Mouse (Mus musculus): ENCODE data around the gene Ltbp2. TPM values are rescaled to one million over a fixed set of nuclear protein-coding genes. Genes with fewer than 3 reads are reported as not detected.
A peak's percentile ranks its signal among the peaks of the same experiment; 100 is the strongest.

Gene Ltbp2
- polyA plus RNA-seq, 1 experiment: not detected

GRCm38 (mm10) chr12:84885107-84885876, 9.0 kb upstream of the Ltbp2 start:
- H3K4me3 ChIP-seq (ENCODE audit: insufficient read depth, low read depth, low read length): no peak overlapping the region
- H3K27ac ChIP-seq (ENCODE audit: insufficient read depth, low read depth, low read length): no peak overlapping the region
- WGBS: 56% methylated on average over 11 of the region's 11 CpGs
- no peak for TF ChIP-seq POLR2A (IDR thresholded peaks at IDR 0.05; ENCODE audit: insufficient read depth, low read depth, low read length)
- TF ChIP-seq CTCF (IDR thresholded peaks at IDR 0.05; ENCODE audit: insufficient read depth, low read depth, low read length): no peak
- H3K4me1 ChIP-seq (ENCODE audit: control insufficient read depth, insufficient read depth, low read length): peaks cover 5% of the 10 kb centered on the region; the same call in 1 of the 2 replicates

GRCm38 (mm10) chr12:84884423-84885076, 8.2 kb upstream of the Ltbp2 start:
- 88% methylated on average over 7 of the region's 7 CpGs for WGBS
- peaks cover 11% of the 10 kb centered on the region for H3K4me1 ChIP-seq (ENCODE audit: control insufficient read depth, insufficient read depth, low read length)
- no peak overlapping the region for H3K27ac ChIP-seq (ENCODE audit: insufficient read depth, low read depth, low read length)
- no peak overlapping the region for H3K4me3 ChIP-seq (ENCODE audit: insufficient read depth, low read depth, low read length)
- no peak for TF ChIP-seq POLR2A (IDR thresholded peaks at IDR 0.05; ENCODE audit: insufficient read depth, low read depth, low read length)
- no peak for TF ChIP-seq CTCF (IDR thresholded peaks at IDR 0.05; ENCODE audit: insufficient read depth, low read depth, low read length)

DNA sequence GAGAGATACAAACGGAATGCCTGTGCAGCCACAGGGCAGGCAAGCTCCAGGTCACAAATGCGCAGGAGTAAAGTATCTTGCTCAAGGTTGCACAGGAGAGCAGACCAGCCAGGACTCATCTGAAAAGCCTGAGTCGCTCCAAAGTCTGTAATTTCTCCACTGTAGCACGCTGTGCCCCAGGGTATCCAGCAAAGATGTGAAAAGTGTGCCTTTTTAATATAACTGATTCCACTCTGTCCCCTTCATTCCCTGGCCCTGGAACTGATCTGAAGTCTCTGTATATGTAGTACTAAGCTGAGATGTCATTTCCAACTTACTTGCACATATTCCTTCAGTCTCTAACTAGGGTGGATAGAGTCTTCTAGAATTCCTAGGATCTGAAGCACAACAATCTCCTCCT, 6.5 kb upstream of the Ltbp2 start:
- H3K27ac ChIP-seq (ENCODE audit: insufficient read depth, low read depth, low read length): no peak overlapping the region
- 92% methylated on average over 4 of the region's 4 CpGs for WGBS
- peaks cover 11% of the 10 kb centered on the region for H3K4me1 ChIP-seq (ENCODE audit: control insufficient read depth, insufficient read depth, low read length)
- no peak for TF ChIP-seq POLR2A (IDR thresholded peaks at IDR 0.05; ENCODE audit: insufficient read depth, low read depth, low read length)
- no peak for TF ChIP-seq CTCF (IDR thresholded peaks at IDR 0.05; ENCODE audit: insufficient read depth, low read depth, low read length)
- H3K4me3 ChIP-seq (ENCODE audit: insufficient read depth, low read depth, low read length): no peak overlapping the region

DNA sequence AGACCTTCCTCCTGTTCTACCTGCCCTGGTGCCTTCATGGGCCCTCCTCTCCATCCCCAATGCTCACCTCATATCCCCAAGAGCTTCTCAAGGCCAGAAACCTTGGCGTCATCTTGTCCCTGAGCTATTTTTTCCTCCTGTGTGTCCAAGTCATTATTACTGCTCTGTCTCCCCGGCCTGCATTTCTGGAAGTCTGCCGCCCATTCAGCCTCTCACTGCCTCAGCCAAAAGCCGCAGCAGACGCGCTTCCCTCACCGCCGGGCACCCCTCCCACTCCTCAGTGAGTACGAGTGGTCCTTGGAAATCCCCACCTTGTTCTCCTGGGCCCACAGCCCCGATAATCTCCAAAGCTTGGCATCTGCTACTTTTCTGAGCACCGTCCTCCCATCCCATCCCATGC, 3.8 kb upstream of the Ltbp2 start:
- peaks cover 19% of the 10 kb centered on the region for H3K4me1 ChIP-seq (ENCODE audit: control insufficient read depth, insufficient read depth, low read length)
- TF ChIP-seq CTCF (IDR thresholded peaks at IDR 0.05; ENCODE audit: insufficient read depth, low read depth, low read length) (no peak), POLR2A (IDR thresholded peaks at IDR 0.05; ENCODE audit: insufficient read depth, low read depth, low read length) (no peak)
- H3K4me3 ChIP-seq (ENCODE audit: insufficient read depth, low read depth, low read length): no peak overlapping the region
- H3K27ac ChIP-seq (ENCODE audit: insufficient read depth, low read depth, low read length): no peak overlapping the region
- WGBS: 24% methylated on average over 11 of the region's 11 CpGs

GRCm38 (mm10) chr12:84875761-84876480, 411 bp downstream of the Ltbp2 start:
- no peak overlapping the region for H3K27ac ChIP-seq (ENCODE audit: insufficient read depth, low read depth, low read length)
- WGBS: 2% methylated on average over 59 of the region's 59 CpGs
- peak overlapping the region; percentile 38 for H3K4me3 ChIP-seq (ENCODE audit: insufficient read depth, low read depth, low read length)
- no peak for TF ChIP-seq CTCF (IDR thresholded peaks at IDR 0.05; ENCODE audit: insufficient read depth, low read depth, low read length)
- TF ChIP-seq POLR2A (IDR thresholded peaks at IDR 0.05; ENCODE audit: insufficient read depth, low read depth, low read length): no peak
- peaks cover 15% of the 10 kb centered on the region for H3K4me1 ChIP-seq (ENCODE audit: control insufficient read depth, insufficient read depth, low read length)

DNA sequence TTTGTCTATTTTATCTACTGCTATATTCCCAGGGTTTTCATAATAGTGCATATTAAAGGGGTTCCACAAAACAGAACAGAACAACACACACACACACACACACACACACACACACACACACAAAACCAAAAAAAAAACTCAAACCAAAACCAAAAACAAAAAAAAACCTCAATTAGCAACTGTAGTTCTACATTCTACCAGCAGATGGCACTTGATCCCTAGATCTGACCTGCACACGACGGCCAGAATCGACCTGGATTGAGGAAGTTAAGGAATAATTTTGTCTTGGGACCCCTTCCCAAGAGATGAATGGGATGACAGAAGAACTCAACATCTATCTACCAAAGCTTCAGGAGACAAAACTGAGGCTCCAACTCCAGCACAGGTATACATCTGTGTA, 2.9 kb downstream of the Ltbp2 start:
- no peak for TF ChIP-seq CTCF (IDR thresholded peaks at IDR 0.05; ENCODE audit: insufficient read depth, low read depth, low read length)
- no peak for TF ChIP-seq POLR2A (IDR thresholded peaks at IDR 0.05; ENCODE audit: insufficient read depth, low read depth, low read length)
- Histone ChIP-seq H3K4me3 (ENCODE audit: insufficient read depth, low read depth, low read length) (no peak overlapping the region), H3K27ac (ENCODE audit: insufficient read depth, low read depth, low read length) (no peak overlapping the region), H3K4me1 (ENCODE audit: control insufficient read depth, insufficient read depth, low read length) (peaks cover 7% of the 10 kb centered on the region)
- 0% methylated on average over 3 of the region's 3 CpGs for WGBS

DNA sequence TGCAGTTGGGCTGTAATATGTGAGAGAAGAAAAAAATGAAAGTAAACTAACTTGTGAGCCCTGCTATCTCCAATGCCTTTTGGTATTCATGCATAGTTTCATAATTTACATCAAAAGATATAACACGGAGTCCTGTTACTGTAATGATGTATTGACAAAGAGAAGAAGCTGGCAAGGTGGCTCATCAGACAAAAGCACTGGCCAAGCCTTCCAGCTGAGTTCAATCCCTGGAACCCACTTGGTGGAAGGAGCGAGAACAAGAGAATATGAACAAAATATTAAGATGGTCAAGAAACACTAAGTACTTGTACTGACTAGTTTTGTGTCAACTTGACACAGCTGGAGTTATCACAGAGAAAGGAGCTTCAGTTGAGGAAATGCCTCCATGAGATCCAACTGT, 4.0 kb downstream of the Ltbp2 start:
- Histone ChIP-seq H3K4me3 (ENCODE audit: insufficient read depth, low read depth, low read length) (no peak overlapping the region), H3K27ac (ENCODE audit: insufficient read depth, low read depth, low read length) (no peak overlapping the region), H3K4me1 (ENCODE audit: control insufficient read depth, insufficient read depth, low read length) (peaks cover 7% of the 10 kb centered on the region)
- no peak for TF ChIP-seq CTCF (IDR thresholded peaks at IDR 0.05; ENCODE audit: insufficient read depth, low read depth, low read length)
- 69% methylated on average over 2 of the region's 2 CpGs for WGBS

DNA sequence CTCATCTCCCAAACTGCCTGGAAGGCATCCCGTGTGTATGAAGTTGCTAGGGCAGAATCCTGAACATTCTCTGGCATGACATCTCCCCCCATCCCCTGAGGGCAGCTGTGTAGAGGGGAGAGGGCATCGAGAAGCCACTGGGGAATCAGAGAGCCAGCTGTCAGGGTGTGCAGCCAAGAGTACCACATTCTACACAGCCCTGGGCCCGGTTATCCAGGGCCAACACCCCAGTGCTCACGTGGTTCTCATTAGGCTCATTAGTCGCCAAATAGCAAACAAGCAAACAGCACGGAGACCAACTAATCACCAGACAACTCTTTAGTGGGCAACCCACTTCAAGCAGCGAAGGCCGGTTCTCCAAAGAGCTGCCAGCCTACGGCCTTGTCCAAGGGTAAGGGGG, 10.9 kb downstream of the Ltbp2 start:
- 47% methylated on average over 9 of the region's 9 CpGs for WGBS
- TF ChIP-seq CTCF (IDR thresholded peaks at IDR 0.05; ENCODE audit: insufficient read depth, low read depth, low read length): no peak
- no peak for TF ChIP-seq POLR2A (IDR thresholded peaks at IDR 0.05; ENCODE audit: insufficient read depth, low read depth, low read length)
- no peak overlapping the region for H3K27ac ChIP-seq (ENCODE audit: insufficient read depth, low read depth, low read length)
- H3K4me3 ChIP-seq (ENCODE audit: insufficient read depth, low read depth, low read length): no peak overlapping the region
- H3K4me1 ChIP-seq (ENCODE audit: control insufficient read depth, insufficient read depth, low read length): peaks cover 11% of the 10 kb centered on the region

- H3K4me1 ChIP-seq (ENCODE audit: control insufficient read depth, insufficient read depth, low read length): peaks cover 11% of the 10 kb centered on the region
- no peak overlapping the region for H3K27ac ChIP-seq (ENCODE audit: insufficient read depth, low read depth, low read length)
- 65% methylated on average over 7 of the region's 7 CpGs for WGBS
- TF ChIP-seq CTCF (IDR thresholded peaks at IDR 0.05; ENCODE audit: insufficient read depth, low read depth, low read length) (no peak), POLR2A (IDR thresholded peaks at IDR 0.05; ENCODE audit: insufficient read depth, low read depth, low read length) (no peak)
- no peak overlapping the region for H3K4me3 ChIP-seq (ENCODE audit: insufficient read depth, low read depth, low read length)
These were observed 11.5 kb downstream of the Ltbp2 start for GRCm38 (mm10) chr12:84864801-84865200.

Data from olfactory bulb, adult 2 months (tissue).